Mouse (Mus musculus) embryonic fibroblast, embryonic 13.5 days (primary cell): ENCODE measurements around the gene Chst11.

ENCODE experiments used
- CTCF ChIP-seq: IDR thresholded peaks from 2 replicates; pipeline ENCODE4 v1.5.1; 2011; ENCODE audit warnings: mild to moderate bottlenecking, control low read depth, low read length, moderate library complexity, borderline replicate concordance; ENCODE audit not compliant: insufficient read depth
- POLR2A ChIP-seq: IDR thresholded peaks from 2 replicates; pipeline ENCODE4 v1.6.1; 2011; ENCODE audit warnings: low read depth, mild to moderate bottlenecking, control low read depth, low read length, moderate library complexity

DNA sequence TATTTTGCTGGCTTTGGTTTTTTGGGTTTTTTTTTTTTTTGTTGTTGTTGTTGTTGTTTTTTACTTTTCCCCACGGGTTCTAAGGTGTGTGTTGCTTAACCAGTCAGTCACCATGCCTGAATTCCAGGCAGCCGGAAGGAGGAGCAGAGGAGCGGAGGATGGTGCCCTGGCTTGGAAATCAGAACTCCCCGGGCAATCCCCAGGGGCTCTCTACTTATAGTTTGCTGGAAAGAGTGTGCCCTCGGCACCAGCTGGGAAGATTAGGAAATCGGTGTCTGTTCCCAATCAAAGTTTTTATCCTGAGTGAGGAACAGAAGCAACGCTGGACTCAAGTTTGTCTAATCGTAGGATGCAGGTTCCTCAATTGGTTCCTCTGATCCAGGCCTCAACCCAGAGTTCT is 143.1 kb downstream of the Chst11 start:
- TF ChIP-seq CTCF (no peak), POLR2A (no peak)
